Mouse (Mus musculus) liver, embryonic 16.5 days (tissue): Measurements from ENCODE around the gene Cln6. TPM values are rescaled to one million over a fixed set of nuclear protein-coding genes. Genes with fewer than 3 reads are reported as not detected.
"Not testable (repeated sequence)": the region's sequence is repeated elsewhere in the genome, so short reads cannot be mapped to it uniquely, and the experiment has no call there.

Experiments
- ATAC-seq: fragments of 200-750 bp; cut with Nextera tagmentation; 2 replicates; pipeline ENCODE4 v1.8.0; 2017; ENCODE audit warnings: low read depth, mild to moderate bottlenecking, moderate number of reproducible peaks, moderate library complexity
- H3K27ac ChIP-seq: fragments of 300-500 bp; sonication (generic); 2 replicates; pipeline ENCODE4 v1.5.1; 2014; ENCODE audit warnings: mild to moderate bottlenecking, low read length
- H3K27me3 ChIP-seq: fragments of 300-500 bp; sonication (generic); 2 replicates; pipeline ENCODE4 v1.6.1; 2014; ENCODE audit warnings: low read depth, low read length, mixed read lengths; ENCODE audit not compliant: control insufficient read depth, insufficient read depth
- H3K36me3 ChIP-seq: fragments of 300-500 bp; sonication (generic); 2 replicates; pipeline ENCODE4 v1.6.1; 2014; ENCODE audit warnings: mild to moderate bottlenecking; ENCODE audit not compliant: control insufficient read depth, insufficient read depth
- H3K4me1 ChIP-seq: fragments of 300-500 bp; sonication (generic); 2 replicates; pipeline ENCODE4 v1.6.1; 2014; ENCODE audit warnings: low read depth, low read length, mixed read lengths; ENCODE audit not compliant: control insufficient read depth
- H3K4me2 ChIP-seq: fragments of 300-500 bp; sonication (generic); 2 replicates; pipeline ENCODE4 v1.6.1; 2014; ENCODE audit warnings: low read depth, low read length, mixed read lengths
- H3K4me3 ChIP-seq: fragments of 300-500 bp; sonication (generic); 2 replicates; pipeline ENCODE4 v1.5.1; 2014; ENCODE audit warnings: low read depth, mild to moderate bottlenecking, low read length
- H3K9ac ChIP-seq: fragments of 300-500 bp; sonication (generic); 2 replicates; pipeline ENCODE4 v1.6.1; 2014; ENCODE audit warnings: low read depth, low read length
- H3K9me3 ChIP-seq: fragments of 300-500 bp; sonication (generic); replicated peaks from 2 replicates; pipeline ENCODE4 v1.6.1; 2016; ENCODE audit warnings: low read length; ENCODE audit not compliant: control insufficient read depth
- WGBS: fragments of 180-500 bp; shearing (Covaris S2); extraction: QIAGEN DNeasy Blood & Tissue Kit; methylation state at CpG from one replicate; pipeline ENCODE4 v1.1.7; 2014; ENCODE audit not compliant: insufficient replicate concordance; 5-methylcytosine and 5-hydroxymethylcytosine counted together
- polyA plus RNA-seq: library from polyadenylated mRNA; unstranded; fragments of >200 nt; fragmentation: Nextera tagmentation; extraction: Ambion mirVana; gene quantifications from 2 replicates; pipeline ENCODE4 v1.2.1, GENCODE M21; 2015

Gene Cln6
- polyA plus RNA-seq, 1 experiment from 2014 or later: 13.2 TPM

DNA sequence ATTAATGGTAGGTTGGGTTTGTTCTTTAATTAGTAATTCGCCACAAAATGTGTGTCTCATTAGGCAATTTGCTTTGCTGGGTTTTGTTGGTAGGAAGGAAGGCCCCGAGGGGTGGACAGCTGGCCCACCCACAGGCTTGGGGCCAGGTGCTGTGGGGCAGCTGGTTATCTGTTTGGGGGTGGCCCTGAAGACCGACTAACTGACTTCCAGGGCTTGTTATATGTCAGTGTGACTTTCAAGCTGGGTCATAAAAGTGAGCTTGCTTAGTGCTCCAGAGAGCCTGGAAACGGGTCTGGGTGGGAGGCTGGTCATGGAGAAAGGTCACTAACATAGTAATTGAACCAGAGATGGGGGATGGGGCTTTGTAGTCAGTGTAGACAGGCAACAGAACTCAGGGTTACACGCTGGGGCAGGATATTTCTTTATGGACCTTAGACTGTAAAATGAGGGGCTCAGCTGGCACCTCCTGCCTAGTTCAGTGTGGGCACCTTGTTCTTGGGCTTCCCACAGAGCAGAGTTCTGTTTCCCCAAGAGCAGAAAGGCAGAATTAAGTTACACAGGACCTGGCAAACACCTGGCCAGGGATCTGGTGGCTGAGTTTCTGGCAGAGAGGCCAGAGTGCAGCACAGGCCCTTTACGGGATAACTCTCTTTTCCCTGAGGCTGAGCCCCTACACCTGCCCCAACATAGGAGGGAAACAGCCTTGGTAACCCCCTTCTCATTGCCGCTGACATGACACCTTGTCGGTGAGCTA, 19.9 kb downstream of the Cln6 start:
- Histone ChIP-seq H3K4me1 (peaks cover 3% of the 10 kb centered on the region), H3K36me3 (no peaks in the 10 kb centered on the region), H3K4me2 (0 out of 2 replicates have a peak overlapping the region, but pooled peaks have one; percentile 20), H3K4me3 (no peak overlapping the region), H3K27me3 (no peaks in the 10 kb centered on the region), H3K27ac (no peak overlapping the region; the same call in 1 of the 2 replicates), H3K9ac (no peak overlapping the region), H3K9me3 (no peaks in the 10 kb centered on the region)
- WGBS: 49% methylated on average over 8 of the region's 8 CpGs
- no peak for ATAC-seq

DNA sequence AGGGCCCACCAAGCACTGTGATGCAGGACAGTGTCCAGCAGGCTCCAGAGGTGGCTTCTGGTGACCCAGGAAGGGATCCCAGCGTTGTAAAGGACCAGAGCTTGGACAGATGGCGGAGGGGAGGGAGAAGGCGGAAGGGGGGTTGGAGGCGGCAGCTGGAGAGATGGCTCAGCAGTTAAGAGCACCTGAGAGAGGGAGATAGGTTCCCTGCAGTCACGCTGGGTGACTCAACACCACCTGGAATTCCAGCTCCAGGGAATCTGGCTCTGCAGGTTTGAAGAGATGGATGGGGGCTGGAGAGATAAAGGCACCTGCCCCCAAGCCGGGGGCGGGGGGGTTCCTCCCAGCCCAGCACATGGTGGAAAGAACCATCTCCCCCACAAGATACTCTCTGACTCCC, 21.5 kb downstream of the Cln6 start:
- H3K4me1 ChIP-seq, H3K27ac ChIP-seq, H3K36me3 ChIP-seq, ATAC-seq, H3K4me3 ChIP-seq, H3K27me3 ChIP-seq, H3K4me2 ChIP-seq, H3K9ac ChIP-seq, H3K9me3 ChIP-seq: not testable (repeated sequence)
- 58% methylated on average over 6 of the region's 7 CpGs for whole genome bisulfite sequencing

- H3K27ac ChIP-seq: no peak overlapping the region
- H3K9me3 ChIP-seq: no peaks in the 10 kb centered on the region
- H3K4me2 ChIP-seq: no peak overlapping the region
- no peak overlapping the region for H3K9ac ChIP-seq
- H3K4me1 ChIP-seq: peaks cover 3% of the 10 kb centered on the region
- ATAC-seq: no peak
- no peaks in the 10 kb centered on the region for H3K36me3 ChIP-seq
- WGBS: 63% methylated on average over 4 of the region's 4 CpGs
- no peak overlapping the region for H3K4me3 ChIP-seq
- no peaks in the 10 kb centered on the region for H3K27me3 ChIP-seq
Measured at GRCm38 (mm10) chr9:62860866-62861265, 22.3 kb downstream of the Cln6 start.

DNA sequence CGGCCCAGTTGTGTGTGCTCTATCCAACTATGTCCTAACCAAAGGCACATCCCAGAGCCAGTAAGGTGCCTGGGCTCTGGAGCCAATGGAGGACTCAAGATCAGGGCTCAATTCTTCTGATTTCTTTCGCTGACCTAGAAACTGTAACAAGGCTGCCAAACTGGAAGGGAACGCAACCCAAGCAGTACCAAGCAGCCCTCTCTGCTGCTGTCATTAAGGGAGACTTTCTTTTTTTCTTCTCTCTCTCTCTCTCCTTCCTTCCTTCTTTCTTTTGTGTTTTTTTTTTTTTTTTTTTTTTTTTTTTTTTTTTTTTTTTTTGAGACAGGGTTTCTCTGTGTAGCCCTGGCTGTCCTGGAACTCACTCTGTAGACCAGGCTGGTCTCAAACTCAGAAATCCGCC, 30.7 kb downstream of the Cln6 start:
- not testable (repeated sequence) for H3K27ac ChIP-seq, H3K27me3 ChIP-seq, H3K4me2 ChIP-seq, H3K9me3 ChIP-seq, H3K4me3 ChIP-seq, H3K4me1 ChIP-seq, H3K36me3 ChIP-seq, H3K9ac ChIP-seq, ATAC-seq
- WGBS: 65% methylated on average over 4 of the region's 4 CpGs

DNA sequence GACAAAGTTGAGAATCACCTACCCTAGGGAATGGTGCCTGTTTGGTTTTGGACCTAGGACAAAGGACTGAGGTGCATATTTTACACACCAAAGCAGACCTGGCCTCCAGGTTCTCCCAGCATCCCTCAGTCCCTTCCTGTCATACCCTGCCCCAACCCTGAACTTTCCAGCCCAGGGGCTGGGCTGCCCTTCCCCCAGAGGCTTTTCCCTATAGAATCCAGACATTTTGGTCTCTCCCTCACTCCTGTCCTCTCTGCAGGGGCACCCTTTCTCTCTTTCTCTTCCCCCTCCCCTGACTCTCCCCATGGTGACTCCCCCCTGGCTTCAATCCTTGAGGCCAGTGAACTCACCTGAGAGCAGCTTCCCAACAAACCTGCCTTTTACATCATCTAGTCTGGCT, 32.1 kb downstream of the Cln6 start:
- Histone ChIP-seq H3K27ac (no peak overlapping the region), H3K4me3 (no peak overlapping the region), H3K9ac (no peak overlapping the region), H3K27me3 (no peaks in the 10 kb centered on the region), H3K36me3 (no peaks in the 10 kb centered on the region), H3K4me1 (no peaks in the 10 kb centered on the region), H3K9me3 (no peaks in the 10 kb centered on the region), H3K4me2 (no peak overlapping the region)
- no peak for ATAC-seq

DNA sequence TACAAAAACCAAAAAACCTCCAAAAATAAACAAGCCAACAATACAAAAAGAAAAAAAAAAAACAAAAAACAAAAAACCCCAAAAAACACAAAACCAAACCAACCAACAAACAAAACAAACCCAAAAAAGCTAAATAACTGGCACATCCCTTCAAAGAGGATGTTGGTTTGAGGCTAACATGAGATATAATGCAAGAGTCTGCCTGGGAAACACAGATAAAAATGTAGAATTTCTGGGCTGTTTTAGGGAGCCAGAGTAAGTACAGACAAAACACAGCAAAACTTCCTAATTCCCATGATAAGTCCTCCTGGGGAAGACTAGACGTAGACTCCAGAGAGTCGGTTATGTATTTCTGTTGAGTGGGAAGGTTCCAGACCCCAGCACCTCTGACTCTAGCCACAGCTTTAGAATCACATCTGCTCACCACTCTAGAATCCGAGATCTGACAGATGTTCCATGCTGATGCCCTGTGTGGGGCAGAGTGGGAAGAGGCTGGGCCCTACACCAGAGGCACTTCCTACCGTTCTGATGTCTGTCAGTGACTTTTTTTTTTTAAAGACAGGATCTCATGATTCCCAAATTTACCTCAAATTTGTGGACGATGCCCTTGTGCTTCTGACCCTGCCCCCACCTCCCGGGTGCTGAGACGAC, 38.5 kb downstream of the Cln6 start:
- Histone ChIP-seq H3K36me3 (peaks cover 7% of the 10 kb centered on the region), H3K4me2 (no peak overlapping the region), H3K4me3 (no peak overlapping the region), H3K27me3 (no peaks in the 10 kb centered on the region), H3K4me1 (no peaks in the 10 kb centered on the region), H3K27ac (no peak overlapping the region), H3K9me3 (no peaks in the 10 kb centered on the region), H3K9ac (no peak overlapping the region)
- WGBS: 49% methylated on average over 7 of the region's 7 CpGs
- no peak for ATAC-seq

- peaks cover 13% of the 10 kb centered on the region for H3K36me3 ChIP-seq
- H3K27me3 ChIP-seq: no peaks in the 10 kb centered on the region
- H3K27ac ChIP-seq: no peak overlapping the region
- 75% methylated on average over 2 of the region's 2 CpGs for WGBS
- no peaks in the 10 kb centered on the region for H3K4me1 ChIP-seq
- no peak overlapping the region for H3K4me2 ChIP-seq
- H3K9ac ChIP-seq: no peak overlapping the region
- no peak overlapping the region for H3K4me3 ChIP-seq
- H3K9me3 ChIP-seq: no peaks in the 10 kb centered on the region
- ATAC-seq: no peak
Measured at GRCm38 (mm10) chr9:62877825-62878224, 39.2 kb downstream of the Cln6 start.

DNA sequence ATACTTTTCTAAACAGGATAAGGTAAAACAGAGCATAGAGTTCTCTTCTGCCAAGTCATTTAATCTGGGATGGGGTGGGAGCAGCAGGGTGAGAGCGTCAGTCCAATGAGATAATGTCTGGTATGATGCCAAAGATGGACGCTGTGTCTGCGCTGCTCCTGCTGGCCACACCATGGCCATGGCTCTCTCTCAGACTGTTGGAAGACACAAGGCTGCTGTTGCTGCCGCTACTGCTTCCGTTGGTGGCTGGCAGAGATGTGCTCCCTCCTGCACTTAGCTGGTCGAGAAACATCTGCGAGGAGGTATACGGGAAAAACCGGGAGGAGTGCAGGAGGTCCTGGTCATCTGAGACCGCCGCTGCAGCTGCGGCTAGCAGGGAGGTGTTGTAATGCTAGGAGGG, 43.3 kb downstream of the Cln6 start:
- H3K36me3 ChIP-seq: peaks cover 27% of the 10 kb centered on the region
- no peaks in the 10 kb centered on the region for H3K27me3 ChIP-seq

DNA sequence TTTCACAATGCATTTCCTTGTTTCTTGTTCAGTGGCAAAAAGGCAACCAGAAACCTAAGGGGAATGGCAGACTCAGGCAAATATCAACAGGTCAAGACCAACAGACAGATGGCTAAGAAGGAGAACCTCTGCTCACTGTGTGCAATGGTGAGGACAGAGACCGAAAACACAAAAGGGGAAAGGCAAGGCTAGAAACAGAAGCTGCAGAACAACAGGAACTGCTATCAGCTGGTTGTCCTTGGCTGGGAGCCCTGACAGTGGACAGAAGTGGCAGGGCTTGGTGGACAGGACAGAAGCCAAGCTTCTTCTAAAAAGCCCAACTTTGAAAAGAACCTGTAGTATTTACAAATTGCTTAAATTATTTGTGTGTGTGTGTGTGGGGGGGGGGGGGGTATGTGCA, 55.9 kb downstream of the Cln6 start:
- Histone ChIP-seq H3K4me3 (no peak overlapping the region), H3K27ac (no peak overlapping the region), H3K4me2 (no peak overlapping the region), H3K9me3 (no peaks in the 10 kb centered on the region), H3K4me1 (no peaks in the 10 kb centered on the region), H3K36me3 (peaks cover 19% of the 10 kb centered on the region), H3K27me3 (no peaks in the 10 kb centered on the region), H3K9ac (no peak overlapping the region)
- no peak for ATAC-seq
- 45% methylated on average over 1 of the region's 1 CpGs for WGBS

More for the DNA sequence above, 43.3 kb downstream of the Cln6 start:
- Histone ChIP-seq H3K4me3 (no peak overlapping the region), H3K27ac (no peak overlapping the region), H3K4me2 (no peak overlapping the region), H3K4me1 (no peaks in the 10 kb centered on the region), H3K9ac (no peak overlapping the region), H3K9me3 (no peaks in the 10 kb centered on the region)
- no peak for ATAC-seq
- WGBS: 90% methylated on average over 12 of the region's 12 CpGs
